Mouse (Mus musculus): ENCODE results near the gene Gm20388.

- no peak for TF ChIP-seq CTCF (IDR thresholded peaks at IDR 0.05; ENCODE audit: borderline replicate concordance, extremely low read depth, insufficient read depth, insufficient read length)
- no peak for TF ChIP-seq POLR2A (IDR thresholded peaks at IDR 0.05; ENCODE audit: borderline replicate concordance, extremely low read depth, insufficient read depth, insufficient read length, poor library complexity, severe bottlenecking)
Observed at GRCm38 (mm10) chr8:122178392-122178890, 2267.8 kb downstream of the Gm20388 start.

Measured in brain, embryonic 14.5 days (tissue).